Mouse (Mus musculus) heart, adult 18-20 months (tissue): ENCODE measurements around the gene Kcne1l. TPM values are rescaled to one million over a fixed set of nuclear protein-coding genes. Genes with fewer than 3 reads are reported as not detected.

Experiments used
- DNase-seq, 2 experiments: peaks; one replicate each; pipeline ENCODE4 v3.0.0; 2021 to 2022; ENCODE audit warnings: mixed read lengths in 1 of 2
- long read RNA-seq, 2 experiments: library from polyadenylated mRNA; stranded (forward); transcript quantifications; one replicate each; pipeline ENCODE4 v2.0.0; 2021
- total RNA-seq, 2 experiments: library from RNA; stranded (reverse); gene quantifications; 2 replicates each; pipeline ENCODE4 v1.2.3; 2021

Gene Kcne1l
- total RNA-seq = under 1 TPM in 1 of 2 experiments, not detected in 1; 0.18 TPM
- long read RNA-seq, experiment 1, partial matches to known transcripts = 0 of 1 reads
- long read RNA-seq, experiment 1, other reads (novel, unspliced or antisense) = 0 of 1 reads
- long read RNA-seq, experiment 2 = 0 reads

- no peak for DNase-seq
Observed at GRCm38 (mm10) chrX:142305869-142306581, at the start of gene Kcne1l. Gene Kcne1l, minus strand, starts transcription at chrX:142306294.

- DNase-seq = no peak
Observed at GRCm38 (mm10) chrX:142336207-142336606, 30.1 kb upstream of the Kcne1l start.

DNA sequence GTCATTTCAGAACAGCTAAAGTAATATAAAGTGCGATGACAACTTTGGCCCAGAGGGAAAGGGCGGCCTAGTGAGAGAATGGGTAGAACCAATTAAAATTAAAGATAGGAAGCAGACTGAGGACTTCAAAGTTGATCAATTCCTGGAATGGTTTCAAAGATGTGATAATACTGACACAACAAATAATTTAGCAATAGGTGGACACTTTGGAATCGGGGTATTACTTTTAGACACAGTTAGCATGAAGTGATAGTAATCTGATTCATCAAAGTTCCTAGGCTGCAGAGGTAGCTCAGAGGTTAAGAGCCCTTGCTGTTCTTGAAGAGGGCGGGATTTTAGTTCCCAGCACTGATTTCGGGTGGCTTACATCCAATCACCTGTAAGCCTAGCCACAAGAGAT is 29.4 kb upstream of the Kcne1l start:
- no peak for DNase-seq

- no peak for DNase-seq
Observed at GRCm38 (mm10) chrX:142325760-142326159, 19.7 kb upstream of the Kcne1l start.

- DNase-seq = no peak
Observed at GRCm38 (mm10) chrX:142316106-142316505, 10.0 kb upstream of the Kcne1l start.

GRCm38 (mm10) chrX:142315270-142315669 is 9.2 kb upstream of the Kcne1l start:
- no peak for DNase-seq

DNA sequence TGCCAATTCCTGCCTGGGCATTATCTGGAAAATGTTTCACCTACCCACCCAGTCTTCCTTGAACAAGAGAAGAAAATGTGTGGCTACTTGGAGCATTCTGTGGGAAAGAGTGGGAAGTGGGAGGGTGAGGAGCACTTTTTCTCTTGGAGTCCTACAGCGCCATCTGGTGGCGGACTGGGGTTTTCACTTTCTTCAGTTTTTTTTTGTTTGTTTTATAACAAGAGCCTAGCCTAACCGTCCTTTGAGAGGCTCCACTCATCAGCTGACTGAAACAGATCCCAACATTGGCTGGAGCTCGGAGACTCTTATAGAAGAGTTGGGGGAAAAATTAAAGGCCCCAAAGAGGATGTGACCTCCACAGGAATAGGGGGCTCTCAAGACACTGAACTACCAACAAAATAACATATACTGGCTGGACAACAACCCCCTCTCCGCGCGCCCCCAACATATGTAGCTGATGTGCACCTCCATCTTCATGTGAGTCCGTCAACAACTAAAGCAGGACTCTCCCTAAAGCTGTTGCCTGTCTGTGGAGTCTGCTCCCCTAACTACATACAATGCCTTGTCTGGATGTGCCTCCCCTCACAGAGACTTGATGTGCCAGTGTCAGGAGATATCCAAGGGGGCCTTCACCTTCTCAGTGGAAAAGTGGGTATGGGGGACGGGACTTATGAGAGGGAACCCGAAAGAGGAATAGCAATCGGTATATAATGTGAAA is 8.4 kb upstream of the Kcne1l start:
- peak; percentile 31 to 72 for DNase-seq

- DNase-seq = no peak
Observed at GRCm38 (mm10) chrX:142310431-142310830, 4.3 kb upstream of the Kcne1l start.

GRCm38 (mm10) chrX:142305010-142305868 is 855 bp downstream of the Kcne1l start:
- DNase-seq = no peak

DNA sequence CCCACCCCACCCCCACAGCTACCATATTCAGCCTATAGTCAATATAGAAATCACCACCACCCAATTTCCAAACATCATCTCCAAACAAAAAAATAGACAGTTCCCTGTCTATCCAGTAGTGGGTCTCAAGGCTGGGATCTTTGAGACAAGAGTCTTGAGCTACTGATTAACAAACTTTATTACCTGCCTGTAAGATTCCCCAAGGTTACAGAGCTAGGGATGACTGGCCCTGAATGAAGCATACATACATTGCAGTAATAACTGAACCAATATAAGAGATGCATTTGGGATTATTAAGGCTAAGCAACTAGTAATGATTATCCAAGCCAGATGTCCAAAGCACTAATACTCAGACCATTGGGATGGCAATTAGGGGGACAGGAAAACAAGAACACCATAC is 1.5 kb downstream of the Kcne1l start:
- no peak for DNase-seq

- DNase-seq = no peak
Observed at GRCm38 (mm10) chrX:142303456-142303855, 2.6 kb downstream of the Kcne1l start.

DNA sequence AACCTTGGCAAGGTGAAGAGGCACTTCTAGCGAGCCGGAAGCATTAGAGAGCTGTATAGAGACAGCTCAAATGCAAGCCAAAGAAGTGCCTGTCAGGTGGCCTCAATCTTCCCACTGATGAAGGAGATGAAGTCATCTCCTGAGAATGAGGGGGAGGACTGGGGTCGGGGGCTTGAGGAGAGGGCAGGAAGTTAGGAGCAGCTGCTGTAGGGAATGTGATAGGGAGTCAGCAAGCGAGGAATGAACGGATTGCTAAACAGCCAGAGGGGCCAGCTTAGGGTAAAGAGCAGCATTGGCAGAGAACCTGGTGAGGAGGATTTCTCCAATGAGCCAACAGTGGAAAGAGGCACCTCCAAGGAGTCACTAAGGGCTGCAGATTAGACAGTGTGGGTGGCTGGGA is 20.2 kb downstream of the Kcne1l start:
- no peak for DNase-seq

GRCm38 (mm10) chrX:142276573-142276972 is 29.5 kb downstream of the Kcne1l start:
- no peak for DNase-seq

DNA sequence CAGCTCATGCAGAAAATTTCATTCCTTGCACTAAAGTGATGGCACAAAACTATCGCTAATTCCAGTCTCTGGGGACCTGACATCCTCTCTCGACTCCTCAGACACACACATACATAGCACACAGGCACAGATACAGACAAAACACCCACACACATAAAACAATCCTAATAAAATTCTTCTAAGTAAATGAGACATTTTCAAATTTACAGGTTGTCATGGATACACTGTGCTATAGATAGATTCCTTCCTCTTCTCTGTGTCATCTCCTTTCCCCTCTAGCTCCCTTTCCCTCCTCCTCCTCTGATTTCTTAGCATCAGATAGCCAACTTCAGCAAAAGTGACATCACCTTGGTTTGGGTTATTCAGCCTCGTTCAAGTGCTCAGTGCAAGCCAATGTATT is 30.1 kb downstream of the Kcne1l start:
- no peak for DNase-seq

Other genes with a start within 250 kb of the Kcne1l start
- not detected for gene Gucy2f, start 109.4 kb downstream of the Kcne1l start, total RNA-seq
- gene Nxt2, start 79.5 kb downstream of the Kcne1l start, total RNA-seq = 1 to 10 TPM; 6.0 to 7.7 TPM
- 1 to 10 TPM; 8.8 to 9.5 TPM for gene Acsl4, start 84.2 kb upstream of the Kcne1l start, total RNA-seq